Mouse (Mus musculus) thymus, postnatal 36 days (tissue): ENCODE data around the gene Vwce.

Experiments
- DNase-seq, 2 experiments: peaks; one replicate each; pipeline ENCODE4 v3.0.0; 2022; ENCODE audit warnings: mixed read lengths in 2 of 2

Gene Vwce

GRCm38 (mm10) chr19:10691660-10692059 is 57.6 kb downstream of the Vwce start:
- no peak for DNase-seq

- DNase-seq: no peak
Measured at GRCm38 (mm10) chr19:10692361-10692760, 58.3 kb downstream of the Vwce start.

GRCm38 (mm10) chr19:10693926-10694682 is 60.1 kb downstream of the Vwce start:
- no peak for DNase-seq

- no peak for DNase-seq
Measured at GRCm38 (mm10) chr19:10695801-10696200, 61.8 kb downstream of the Vwce start.

GRCm38 (mm10) chr19:10698131-10698991 is 64.3 kb downstream of the Vwce start:
- DNase-seq: peak in 1 of 2 experiments; percentile 6

GRCm38 (mm10) chr19:10699851-10700250 is 65.8 kb downstream of the Vwce start:
- peak in 1 of 2 experiments; percentile 3 for DNase-seq

GRCm38 (mm10) chr19:10701013-10701726 is 67.2 kb downstream of the Vwce start:
- DNase-seq: no peak

GRCm38 (mm10) chr19:10702125-10702524 is 68.1 kb downstream of the Vwce start:
- peak in 1 of 2 experiments; percentile 2 for DNase-seq

GRCm38 (mm10) chr19:10703470-10703869 is 69.5 kb downstream of the Vwce start:
- peak in 1 of 2 experiments; percentile 6 for DNase-seq

- DNase-seq: no peak
Measured at GRCm38 (mm10) chr19:10707087-10707875, 73.3 kb downstream of the Vwce start.

- no peak for DNase-seq
Measured at GRCm38 (mm10) chr19:10707881-10708280, 73.9 kb downstream of the Vwce start.

GRCm38 (mm10) chr19:10708900-10709299 is 74.9 kb downstream of the Vwce start:
- no peak for DNase-seq

GRCm38 (mm10) chr19:10709360-10710087 is 75.5 kb downstream of the Vwce start:
- DNase-seq: peak; percentile 85 to 88

- DNase-seq: peak; percentile 65 to 66
Measured at GRCm38 (mm10) chr19:10710088-10710511, 76.1 kb downstream of the Vwce start.

GRCm38 (mm10) chr19:10710751-10711150 is 76.7 kb downstream of the Vwce start:
- no peak for DNase-seq

GRCm38 (mm10) chr19:10712194-10712593 is 78.2 kb downstream of the Vwce start:
- DNase-seq: no peak

GRCm38 (mm10) chr19:10712646-10713045 is 78.6 kb downstream of the Vwce start:
- no peak for DNase-seq

GRCm38 (mm10) chr19:10713551-10713950 is 79.5 kb downstream of the Vwce start:
- DNase-seq: no peak

GRCm38 (mm10) chr19:10714168-10714567 is 80.2 kb downstream of the Vwce start:
- no peak for DNase-seq

- peak; percentile 81 for DNase-seq
Measured at GRCm38 (mm10) chr19:10714682-10715475, 80.9 kb downstream of the Vwce start.

GRCm38 (mm10) chr19:10715476-10715875 is 81.5 kb downstream of the Vwce start:
- no peak for DNase-seq
